Mouse (Mus musculus): ENCODE measurements around the gene Pygb. TPM values are rescaled to one million over a fixed set of nuclear protein-coding genes. Genes with fewer than 3 reads are reported as not detected.

Gene Pygb
- total RNA-seq (2021) (10 to 100 TPM; 41.1 to 55.2 TPM), polyA plus RNA-seq (2012; rRNA removed) (28.5 and 37.3 TPM in 2 replicates)
- long read RNA-seq, transcript Pygb-201 (20 exons, 3,909 nt) = major isoform, 61 of 76 reads
- long read RNA-seq, partial matches to known transcripts = 11 of 76 reads
- long read RNA-seq, other reads (novel, unspliced or antisense) = 4 of 76 reads

- DNase-seq = peak; percentile 91
Measured at GRCm38 (mm10) chr2:150786251-150787180, at the start of gene Pygb. Gene Pygb, plus strand, starts transcription at chr2:150786735.

DNA sequence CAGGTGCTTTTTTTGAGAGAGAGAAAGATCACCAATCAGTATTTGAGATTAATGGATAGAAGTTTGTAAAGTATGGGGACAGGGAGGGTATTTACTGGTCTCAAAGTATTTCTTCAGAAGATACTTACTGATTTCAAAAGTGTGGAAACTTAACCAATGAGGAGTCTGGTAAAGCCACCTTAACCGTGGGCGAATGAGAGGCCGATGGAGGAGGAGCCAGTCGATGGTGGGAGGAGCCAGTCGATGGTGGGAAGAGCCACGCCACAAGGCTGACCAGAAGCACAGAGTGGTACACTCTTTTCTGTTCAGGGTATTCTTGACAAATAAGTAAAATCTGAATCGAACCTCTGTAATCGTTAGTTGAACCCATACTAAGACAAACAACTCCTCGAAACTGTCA, 48.7 kb upstream of the Pygb start:
- DNase-seq = no peak

- no peak for DNase-seq
Measured at GRCm38 (mm10) chr2:150740145-150740841, 46.2 kb upstream of the Pygb start.

- no peak for DNase-seq
Measured at GRCm38 (mm10) chr2:150741405-150741804, 45.1 kb upstream of the Pygb start.

DNA sequence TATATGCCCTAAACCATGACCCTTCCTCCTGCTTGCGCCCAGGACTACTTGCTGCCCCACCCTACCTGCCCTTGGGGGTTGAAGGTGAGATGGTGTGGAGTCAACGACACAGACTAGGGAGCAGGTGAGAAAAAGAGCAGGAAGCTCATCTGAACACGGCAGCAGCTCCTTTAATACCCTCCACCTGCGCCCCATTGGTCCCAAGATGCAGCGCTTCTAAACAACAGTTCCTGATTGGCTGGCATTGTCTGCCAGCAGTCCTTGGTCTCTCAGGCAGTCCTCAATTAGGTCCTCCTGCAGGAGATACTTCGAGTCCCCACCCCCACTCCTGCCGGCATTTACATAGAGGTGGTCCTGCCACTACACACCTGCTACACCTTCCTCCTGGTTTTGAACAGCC, 41.5 kb upstream of the Pygb start:
- DNase-seq = no peak

GRCm38 (mm10) chr2:150748854-150749253, 37.7 kb upstream of the Pygb start, which contains the start of gene Entpd6:
Gene Entpd6, plus strand, starts transcription at chr2:150749042.
- DNase-seq = peak; percentile 96

DNA sequence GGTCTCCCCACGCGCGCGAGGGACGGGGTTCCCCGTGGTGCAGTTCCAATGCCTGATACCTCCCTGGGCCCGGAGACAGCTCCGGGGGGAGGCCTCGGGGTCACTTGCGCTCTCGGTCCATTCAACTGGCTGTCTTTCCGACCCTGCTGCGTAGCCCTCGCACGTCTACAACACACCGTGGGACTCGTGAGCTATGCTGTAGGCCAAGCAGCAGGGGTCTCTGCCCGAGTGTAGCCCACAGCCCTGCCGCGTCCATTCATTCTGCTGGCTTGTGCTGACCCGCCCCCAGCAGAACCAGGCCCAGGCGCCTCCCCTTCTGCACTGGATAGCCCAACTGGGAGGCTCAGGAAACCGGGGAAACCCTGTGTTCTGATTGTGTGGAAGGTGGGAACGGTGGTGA, 37.3 kb upstream of the Pygb start:
- no peak for DNase-seq

DNA sequence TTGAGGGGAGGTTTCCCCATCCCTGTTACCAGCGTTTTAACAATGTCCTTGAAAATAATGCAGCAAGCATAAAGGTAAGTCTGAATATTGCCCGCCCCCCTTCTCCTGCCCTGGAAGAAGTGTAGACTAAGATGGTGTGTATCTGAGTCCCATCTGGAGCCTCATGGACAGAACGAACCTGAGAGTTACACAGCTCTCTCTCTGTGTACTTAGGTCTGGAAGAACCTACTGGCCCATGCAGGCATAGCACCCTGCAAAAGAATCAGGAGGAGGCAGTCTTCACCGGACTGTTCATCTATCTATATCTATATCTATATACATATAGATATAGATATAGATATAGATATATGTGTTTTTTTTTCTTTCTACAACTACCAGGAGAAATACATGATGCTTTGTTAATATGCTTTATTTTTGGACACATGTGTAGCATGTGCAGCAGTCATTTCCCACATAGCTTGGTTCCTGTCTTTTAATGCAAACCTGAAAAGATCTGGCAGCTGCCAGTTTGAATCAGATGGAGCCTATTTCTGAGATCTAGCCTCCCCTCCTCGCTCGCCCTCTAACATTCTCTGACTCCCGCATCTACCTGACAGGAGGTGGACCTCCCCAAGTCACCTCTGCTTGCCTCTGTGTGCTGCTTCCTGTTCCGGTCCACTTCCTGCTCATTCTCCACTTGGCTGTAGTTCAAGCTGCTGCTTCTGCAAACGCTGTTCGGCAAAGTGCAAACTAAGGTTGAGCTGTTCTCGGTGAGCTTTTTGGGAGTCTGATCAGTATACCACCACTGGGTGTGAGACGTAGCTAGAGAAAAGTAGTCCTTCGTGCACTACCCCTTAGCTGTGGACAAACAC, 36.2 kb upstream of the Pygb start:
- no peak for DNase-seq

DNA sequence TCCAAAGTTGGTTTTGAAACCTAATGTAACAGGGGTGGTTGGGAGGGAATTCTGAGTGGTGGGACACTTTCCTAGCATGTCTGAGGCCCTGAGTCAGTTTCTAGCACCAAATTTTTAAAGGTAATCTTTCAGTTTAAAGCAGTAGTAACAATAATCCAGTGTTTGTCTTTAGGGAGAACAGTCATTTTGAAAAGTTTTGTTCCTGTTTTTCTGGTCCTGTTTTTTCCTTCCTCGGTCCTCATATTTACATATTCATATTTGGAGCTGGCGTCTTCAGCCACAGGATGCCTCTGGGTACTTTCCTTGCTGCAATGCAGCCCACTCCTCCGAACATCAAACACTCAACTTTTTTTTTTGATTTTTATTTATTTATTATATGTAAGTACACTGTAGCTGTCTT, 31.5 kb upstream of the Pygb start:
- no peak for DNase-seq

DNA sequence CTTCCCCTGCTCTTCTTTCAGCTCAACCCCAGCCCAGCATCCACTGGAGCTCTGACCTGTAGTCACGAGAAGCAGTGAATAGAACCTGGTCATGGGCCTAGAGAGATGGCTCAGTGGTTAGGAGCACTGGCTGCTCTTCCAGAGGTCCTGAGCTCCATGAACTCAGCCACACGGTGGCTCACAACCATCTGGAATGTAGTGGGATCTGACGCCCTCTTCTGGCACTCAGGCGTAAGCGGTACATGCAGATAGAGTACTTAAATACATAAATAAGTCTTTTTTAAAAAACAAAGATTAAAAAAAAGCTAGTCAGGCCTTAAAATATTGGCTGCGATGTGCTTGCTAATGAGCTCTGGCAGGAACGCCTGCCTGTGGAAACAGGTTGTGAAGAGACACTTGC, 25.1 kb upstream of the Pygb start:
- DNase-seq = no peak

GRCm38 (mm10) chr2:150765619-150766018, 20.9 kb upstream of the Pygb start:
- DNase-seq = peak; percentile 38

GRCm38 (mm10) chr2:150766083-150766862, 20.3 kb upstream of the Pygb start:
- no peak for DNase-seq

DNA sequence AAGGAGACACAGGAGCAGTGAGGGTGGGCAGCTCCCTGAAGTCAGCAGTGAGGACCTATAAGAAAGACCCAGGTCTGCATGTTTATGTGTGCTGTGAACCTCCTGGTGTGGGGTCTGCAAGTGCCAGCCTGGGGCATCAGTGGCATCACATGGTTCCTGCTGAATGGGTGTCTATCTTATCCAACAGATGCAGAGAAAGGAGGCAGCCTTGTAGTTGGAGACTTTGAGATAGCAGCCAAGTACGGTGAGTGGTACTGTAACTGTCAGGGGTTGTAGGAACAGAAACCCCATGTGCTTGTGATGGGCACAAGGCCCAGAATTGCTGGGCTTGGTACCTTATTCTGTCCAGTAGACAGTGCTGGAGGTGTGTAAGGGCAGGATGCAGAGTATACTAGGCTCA, 17.9 kb upstream of the Pygb start:
- DNase-seq = no peak

DNA sequence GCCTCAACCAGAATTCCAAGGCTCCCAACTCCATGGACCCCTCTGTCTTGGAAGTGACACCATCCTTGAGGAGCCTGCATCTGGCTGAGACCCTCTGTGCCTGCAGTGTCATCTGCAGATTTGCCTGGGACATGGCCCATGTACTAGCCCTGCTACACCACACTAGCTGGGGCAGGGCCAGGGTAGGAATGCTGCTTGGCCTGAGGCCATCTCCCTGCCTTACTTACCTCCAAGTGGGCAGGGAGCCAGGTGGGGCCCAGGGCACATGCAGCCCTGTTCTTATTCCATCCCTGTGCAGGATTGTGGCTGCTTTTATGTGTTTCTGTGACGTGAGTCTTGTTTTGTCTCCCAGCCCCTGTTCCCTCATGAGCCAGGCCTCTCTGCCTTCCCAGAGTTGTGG, 15.8 kb upstream of the Pygb start:
- peak; percentile 63 for DNase-seq

DNA sequence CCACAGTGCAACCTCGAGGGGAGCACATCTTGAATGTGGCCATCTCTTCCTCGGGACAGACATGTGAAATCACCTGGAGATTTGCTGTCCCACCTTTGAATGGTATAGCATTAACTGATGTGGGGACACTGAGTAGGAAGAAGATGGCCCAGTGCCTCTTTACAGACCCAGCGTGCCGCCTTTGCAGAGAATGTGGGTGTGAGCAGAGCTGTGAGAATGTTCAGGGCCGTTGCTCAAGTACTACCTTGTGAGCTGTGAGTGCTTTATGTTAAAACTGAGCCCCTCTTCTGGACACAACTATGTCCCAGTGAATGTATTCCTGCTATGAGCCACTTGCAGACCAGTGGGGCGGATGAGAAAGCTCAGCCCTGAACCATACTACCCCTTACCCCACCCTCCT, 15.4 kb upstream of the Pygb start:
- no peak for DNase-seq

- no peak for DNase-seq
Measured at GRCm38 (mm10) chr2:150771996-150772395, 14.5 kb upstream of the Pygb start.

DNA sequence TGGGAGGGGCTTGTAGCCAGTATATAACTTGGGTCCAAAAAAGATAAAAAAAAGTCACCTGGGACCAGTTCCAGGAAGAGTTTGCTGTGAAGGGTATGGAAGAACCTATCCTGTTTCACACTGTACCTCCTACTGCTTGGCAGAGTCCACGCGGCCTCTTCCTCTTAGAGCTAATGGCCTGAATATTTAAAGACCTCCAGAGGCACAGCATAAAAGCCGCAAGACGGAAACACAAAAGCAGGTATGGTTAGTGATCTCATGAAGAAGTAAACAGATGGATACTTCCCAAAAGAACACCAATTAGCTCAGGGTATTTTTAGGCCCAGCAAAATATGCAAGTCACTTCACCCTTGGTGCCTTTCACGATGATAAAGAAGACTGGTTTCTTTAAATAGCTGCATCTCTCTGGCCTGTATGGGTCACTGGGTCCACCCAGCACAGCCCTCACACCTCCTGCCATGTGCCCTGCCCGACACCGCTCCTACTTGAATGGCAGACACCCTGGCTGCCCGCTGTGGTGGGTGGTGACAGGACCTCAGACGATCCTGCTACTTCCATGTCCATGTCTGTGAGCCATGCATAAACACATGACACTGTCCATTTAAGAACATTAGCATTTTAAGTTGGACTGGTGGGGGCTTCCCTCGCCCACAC, 13.9 kb upstream of the Pygb start:
- DNase-seq = no peak

DNA sequence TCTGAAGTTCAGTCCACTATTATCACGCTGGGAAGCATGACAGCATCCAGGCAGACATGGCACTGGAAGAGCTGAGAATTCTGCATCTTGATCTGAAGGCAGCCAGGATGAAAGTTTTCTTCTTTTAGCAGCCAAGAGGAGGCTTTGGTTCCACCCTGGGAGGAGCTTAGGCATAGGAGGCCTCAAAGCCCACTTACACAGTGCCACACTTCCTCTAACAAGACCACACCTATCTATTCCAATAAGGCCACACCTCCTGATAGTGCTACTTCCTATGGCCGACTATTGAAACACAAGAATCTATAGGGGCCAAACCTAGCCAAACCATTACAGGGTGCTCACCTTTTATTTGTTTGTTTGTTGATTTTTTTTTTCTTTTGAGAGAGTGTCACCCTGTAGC, 3.7 kb upstream of the Pygb start:
- DNase-seq = no peak

- DNase-seq = peak; percentile 13
Measured at GRCm38 (mm10) chr2:150787234-150787771, 768 bp downstream of the Pygb start.
